Mouse (Mus musculus): ENCODE results near the gene Fam214a.
A peak's percentile ranks its signal among the peaks of the same experiment; 100 is the strongest.

The Fam214a gene

DNA sequence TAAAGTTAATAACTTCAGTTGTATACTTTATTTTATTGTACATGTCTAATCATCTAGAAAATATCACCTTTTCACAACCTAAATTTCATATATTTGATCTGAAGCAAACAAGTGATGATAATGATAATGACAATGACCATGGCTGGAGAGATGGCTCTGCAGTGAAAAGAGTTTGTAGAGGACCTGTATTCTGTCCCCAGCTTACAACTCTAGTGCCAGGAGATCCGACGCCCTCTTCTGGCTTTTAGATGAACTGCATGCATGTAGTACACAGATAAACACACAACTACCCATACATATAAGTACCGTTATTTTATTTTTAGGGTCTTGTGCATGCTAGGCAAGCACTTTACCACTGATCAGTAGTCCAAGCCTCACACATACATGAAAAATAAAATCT, 1.2 kb upstream of the Fam214a start:
- DNase-seq (ENCODE audit: low spot score in 2 of 2): no peak

DNA sequence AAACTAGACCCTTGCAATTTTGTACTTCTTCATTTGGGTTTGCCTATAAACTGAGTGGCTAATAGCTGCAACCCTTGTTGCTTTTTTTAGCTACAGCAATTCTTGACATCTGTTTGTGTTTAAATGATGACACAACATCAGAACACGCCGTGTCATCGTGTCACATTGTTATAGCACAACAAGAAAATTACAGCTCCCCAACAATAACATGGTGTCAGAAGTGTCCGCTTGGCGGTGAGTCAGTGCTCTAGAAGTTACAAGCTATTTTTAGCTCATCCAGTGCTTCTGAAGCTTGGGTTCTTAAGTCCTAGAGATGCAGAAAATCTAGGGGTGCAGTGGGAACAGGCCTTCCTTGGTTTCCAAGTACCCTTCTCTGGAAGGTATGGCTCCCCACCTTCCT, 578 bp upstream of the Fam214a start:
- DNase-seq (ENCODE audit: low spot score in 2 of 2): peak in 1 of 2 experiments; percentile 43

DNA sequence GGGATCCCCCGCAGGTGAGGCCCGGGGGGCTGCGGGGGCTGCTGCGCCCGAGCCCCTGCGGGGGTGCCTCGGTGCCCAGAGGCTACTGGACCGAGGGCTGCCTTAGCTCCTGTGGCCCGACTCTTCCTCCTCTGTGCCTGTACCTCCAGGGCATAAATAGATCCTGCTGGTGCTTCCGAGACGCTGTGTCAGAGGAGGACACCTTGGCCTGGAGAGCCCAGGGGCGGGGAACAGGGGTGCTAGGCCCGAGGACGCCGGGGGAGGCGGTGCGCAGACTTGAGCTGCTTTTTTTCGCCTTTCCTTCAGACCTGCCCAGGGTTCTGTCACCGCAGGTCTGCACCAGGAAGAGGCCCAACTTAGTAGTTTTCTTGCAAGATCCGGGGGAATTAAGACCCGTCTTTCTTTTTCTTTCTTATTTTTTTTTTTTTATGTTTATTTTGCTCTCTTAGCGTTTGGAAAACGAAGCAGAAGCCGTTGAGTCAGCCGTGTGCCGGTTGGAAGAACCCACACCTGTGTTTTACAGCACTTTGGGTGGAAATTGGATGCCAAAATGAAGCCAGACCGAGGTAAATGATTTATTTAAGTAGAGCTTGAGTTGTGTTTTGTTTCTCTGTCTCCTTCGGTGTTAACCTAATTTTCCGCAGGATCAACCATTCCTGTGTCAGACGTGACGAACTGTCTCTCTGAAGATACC, 728 bp downstream of the Fam214a start:
- DNase-seq (ENCODE audit: low spot score in 2 of 2): peak; percentile 43 to 52

DNA sequence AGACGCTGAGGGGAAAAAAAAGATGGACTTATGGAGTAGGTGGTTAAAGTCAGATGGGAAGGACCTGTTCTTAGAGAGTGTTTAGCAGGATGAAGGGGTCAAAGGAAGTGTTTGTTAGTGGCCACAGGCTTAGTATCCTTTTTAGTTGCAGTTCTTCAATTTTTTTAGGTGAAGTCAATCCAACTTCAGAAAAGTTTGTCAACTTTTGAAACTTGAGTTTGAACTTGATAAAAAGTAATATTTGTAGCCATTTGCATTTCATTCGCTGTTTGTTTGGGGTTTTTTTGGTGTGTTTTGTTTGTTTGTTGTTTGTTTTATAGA, 1.2 kb downstream of the Fam214a start:
- no peak for DNase-seq (ENCODE audit: low spot score in 2 of 2)

DNA sequence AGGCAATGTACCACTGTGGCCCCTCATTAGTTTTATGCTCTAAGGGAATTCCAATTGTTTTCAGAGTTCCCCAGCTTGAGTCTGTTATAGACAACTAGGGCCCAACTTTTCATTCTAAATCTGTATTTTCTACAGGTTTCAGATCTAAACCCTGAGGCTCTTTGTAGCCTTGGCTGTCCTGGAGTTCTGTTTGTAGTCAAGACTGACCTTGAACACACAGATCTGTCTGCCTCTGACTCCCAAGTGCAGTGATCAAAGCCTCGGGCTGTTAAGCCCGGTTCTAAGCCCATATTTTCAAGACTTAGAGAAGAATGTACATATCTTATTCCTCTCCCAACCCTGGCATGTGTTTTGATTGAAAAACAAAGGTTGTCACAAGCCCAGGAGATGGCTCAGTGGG, 1.7 kb downstream of the Fam214a start:
- no peak for DNase-seq (ENCODE audit: low spot score in 2 of 2)

DNA sequence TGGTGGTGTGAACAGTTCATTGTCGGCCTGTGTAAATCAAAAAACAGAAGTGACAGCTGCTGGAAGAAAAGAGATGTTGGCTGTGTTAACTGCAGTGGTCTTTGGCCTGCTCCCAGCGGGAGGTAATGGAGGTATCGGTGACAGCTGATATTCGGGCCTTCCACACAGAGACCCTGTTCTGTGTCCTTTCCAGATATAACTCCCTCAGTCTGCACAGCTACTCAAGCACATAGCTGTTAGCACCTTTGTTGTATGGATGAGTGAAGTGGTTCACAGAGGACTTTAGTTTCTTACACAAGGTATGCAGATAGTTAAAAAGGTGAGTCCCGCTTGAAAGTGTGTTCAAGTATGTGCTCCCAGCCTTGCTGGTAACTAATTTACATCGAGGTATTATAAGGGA, 7.9 kb downstream of the Fam214a start:
- no peak for DNase-seq (ENCODE audit: low spot score in 2 of 2)

DNA sequence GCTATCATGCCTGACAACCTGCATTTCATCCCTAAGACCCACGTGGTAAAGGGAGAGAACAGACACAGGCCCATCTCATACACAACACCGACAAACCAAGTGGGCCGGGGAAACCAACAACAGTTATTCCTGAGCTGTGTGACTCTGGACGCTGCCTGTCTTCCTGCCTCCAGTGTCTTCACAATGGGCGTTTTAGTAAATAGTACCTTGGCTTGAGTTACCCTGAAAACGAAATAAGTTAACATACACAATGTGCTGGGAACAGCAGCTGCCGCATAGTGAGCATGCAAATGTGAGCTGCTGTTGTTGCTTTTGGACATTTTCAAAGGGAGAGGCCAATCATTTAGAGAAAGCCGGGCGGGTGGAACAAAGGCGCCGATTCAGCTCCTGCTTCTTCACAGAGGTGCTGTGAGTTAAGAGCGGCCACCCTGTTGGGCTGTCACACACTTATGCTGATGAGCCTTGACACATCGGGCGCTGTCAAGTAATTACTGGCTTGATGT, 8.4 kb downstream of the Fam214a start:
- no peak for DNase-seq (ENCODE audit: low spot score in 2 of 2)

DNA sequence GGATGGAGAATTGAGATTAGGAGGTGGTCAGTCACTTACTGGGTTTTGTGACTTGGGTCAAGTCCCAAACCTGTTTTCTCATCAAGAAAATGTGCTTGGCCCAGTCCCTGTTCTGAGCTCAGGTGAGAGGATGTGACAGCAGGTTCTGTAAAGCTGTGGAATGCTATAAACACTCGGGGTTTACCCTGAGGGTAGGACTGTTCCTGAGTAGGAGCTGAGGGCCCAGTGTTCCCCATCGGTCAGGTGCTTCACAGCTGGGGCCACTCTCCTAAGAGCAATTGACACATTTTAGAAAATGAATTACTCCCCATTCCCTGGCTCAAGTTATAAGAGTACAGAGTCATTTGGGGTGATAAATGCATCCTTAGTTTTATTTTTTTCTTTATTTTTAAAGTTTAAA, 11.3 kb downstream of the Fam214a start:
- no peak for DNase-seq (ENCODE audit: low spot score in 2 of 2)

DNA sequence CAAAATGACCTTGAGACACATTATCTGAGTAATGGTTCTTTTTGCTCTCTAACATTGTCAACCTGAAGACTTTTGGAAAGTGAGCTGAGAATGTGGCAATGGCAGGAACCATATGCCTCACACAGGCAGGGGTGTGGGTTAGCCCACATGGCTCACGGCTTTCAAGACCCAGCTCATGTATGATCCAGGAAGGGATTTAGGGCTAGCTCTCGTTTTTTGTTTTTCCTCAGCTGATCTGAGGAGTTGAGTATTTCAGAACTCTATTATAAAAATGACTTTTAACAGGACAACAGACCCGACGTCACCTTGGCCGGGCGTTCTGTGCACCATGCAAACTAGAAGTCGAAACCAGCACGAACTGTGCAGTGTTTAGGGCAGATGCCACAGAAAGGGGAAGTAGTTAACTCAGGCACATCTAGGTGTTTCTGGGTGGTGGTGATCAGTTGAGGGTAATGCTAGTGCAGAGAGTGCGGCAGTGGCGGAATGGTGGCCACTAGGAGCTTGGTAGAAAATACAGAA, 12.2 kb downstream of the Fam214a start:
- no peak for DNase-seq (ENCODE audit: low spot score in 2 of 2)

DNA sequence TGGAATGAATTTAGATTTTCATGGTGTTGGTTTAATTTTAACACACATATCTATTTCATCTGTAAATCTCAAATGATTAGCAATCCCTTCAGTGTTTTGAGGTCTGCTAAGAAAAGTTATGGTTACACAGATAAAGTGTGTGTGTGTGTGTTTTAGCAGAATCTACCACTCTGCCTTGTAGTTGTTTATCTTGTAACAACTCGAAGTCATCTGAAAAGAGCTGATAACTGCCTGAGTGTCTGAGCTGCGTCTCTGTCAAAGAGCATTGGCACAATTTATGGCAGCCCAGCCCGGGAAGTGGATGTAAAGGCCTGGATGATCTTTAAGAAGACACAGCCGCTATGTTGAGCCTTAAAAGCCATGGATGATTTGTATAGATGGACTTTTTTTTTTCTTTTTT, 13.5 kb downstream of the Fam214a start:
- no peak for DNase-seq (ENCODE audit: low spot score in 2 of 2)

DNA sequence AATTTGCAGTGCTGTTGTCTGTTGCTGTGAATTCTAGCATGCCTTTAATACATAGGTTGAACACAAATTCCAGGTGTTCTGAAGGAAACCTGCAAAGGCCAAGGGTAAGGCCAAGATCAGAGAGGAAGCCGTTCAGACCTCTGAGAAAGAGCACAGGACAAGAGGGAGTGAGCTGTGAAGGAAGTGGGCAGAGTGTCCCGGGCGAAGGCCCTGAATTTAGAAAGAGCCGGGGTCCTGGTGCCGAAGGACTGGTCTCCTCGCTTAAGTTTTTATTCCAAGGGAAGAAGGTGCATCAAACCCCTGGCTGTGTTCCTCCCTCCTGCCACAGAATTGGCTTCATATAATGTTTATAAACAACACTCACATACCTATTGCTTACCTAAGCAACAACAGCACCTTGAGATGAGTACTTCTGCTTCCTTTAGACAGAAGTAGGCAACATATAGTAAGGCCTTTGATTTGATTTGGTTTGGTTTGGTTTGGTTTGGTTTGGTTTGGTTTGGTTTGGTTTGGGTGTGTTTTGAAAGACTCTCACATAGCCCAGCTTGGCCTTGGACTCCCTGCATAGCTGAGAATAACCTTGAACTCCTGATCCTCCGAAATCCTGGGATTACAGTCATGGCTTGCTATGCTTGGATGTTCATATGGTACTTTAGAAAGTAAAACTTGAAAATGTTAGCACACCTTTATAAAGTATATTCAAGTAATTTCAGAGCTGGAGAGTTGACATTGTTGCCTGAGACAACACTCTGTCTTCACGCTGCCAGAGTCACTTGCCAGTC, 16.2 kb downstream of the Fam214a start:
- DNase-seq (ENCODE audit: low spot score in 2 of 2): no peak

DNA sequence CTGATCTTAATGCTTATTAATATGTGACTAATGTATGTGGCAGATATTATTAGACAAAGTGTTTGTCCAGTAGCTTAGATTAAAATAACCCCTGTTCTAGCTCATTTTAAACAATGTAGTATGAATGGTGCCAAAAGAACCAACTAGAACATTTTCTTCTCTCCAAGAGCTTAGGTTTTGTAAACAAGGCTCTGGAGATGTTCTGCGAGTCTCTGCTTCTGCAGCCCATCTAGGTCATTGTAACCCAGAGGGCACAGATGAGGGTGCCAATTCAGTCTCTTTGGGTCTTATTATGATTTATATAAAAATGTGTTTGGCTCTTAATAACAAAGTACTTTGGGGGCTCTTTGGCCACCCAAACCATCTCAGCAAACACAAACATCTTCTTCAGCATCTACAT, 17.9 kb downstream of the Fam214a start:
- no peak for DNase-seq (ENCODE audit: low spot score in 2 of 2)

DNA sequence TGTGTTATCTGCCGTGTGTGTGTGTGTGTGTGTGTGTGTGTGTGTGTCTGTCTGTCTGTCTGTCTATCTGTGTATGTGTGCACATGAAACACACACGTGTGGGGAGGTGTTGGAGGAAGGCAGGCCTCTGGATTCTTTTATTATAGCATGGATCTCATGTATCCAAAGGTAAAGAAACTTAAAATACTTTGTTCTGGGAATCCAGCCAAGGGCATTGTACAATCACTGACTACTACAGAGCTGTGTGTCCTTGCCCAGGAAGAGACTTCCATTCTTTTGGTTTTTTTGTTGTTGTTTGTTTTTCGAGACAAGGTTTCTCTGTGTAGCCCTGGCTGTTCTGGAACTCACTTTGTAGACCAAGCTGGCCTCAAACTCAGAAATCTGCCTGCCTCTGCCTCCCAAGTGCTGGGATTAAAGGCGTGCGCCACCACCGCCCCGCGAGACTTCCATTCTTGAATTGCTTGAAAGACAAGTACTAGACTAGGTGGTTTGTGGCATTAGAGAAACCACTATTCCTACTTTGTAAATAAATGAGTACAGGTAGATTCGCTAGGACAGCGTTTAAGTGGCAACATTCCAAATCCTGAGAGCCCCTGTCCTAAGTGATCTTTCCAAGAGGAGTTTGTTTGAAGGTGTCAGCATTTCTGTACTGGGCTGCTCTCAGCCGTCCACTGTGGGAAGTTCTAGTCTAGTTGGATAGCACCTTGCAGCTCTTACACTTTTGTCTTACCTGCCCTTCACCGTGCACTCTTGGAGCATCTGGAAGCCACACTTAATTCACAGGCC, 18.7 kb downstream of the Fam214a start:
- DNase-seq (ENCODE audit: low spot score in 2 of 2): no peak

DNA sequence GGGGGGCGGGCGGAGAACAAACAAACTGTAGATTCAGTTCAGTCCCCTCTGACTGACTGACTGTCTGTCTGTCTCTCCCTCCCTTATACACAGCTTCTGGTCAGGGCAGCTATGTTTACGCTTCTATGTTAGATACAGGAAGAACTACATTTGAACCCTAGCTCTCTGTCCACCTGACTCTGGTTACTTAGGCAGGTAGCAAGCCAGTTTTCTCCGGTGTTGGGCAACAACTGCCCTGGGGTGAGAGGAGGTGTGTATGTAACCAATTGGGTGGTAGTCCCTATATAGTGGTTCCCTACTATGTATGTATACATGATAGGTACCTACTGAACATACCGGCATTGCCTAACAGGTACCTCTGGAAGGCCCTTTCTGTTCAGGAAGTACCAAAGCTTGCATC, 20.1 kb downstream of the Fam214a start:
- no peak for DNase-seq (ENCODE audit: low spot score in 2 of 2)

DNA sequence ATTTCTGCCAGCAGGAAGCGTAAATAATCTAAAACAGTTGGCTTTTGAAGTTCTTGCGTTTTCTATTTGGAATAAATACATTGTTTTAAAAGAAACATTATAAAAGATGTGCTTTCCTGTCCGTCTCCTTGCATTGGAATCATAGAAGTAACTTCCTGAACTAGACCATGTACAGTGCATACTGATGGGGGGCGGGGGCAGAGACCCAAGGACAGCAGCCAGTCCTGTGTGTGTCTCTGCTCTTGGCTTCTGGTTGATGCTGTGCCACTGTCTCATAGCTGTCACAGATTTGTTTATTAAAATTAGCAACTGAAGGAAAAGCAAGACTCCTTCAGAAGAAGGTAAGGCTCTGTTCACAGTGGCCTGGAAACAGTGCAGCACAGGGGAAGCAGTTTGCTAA, 20.5 kb downstream of the Fam214a start:
- no peak for DNase-seq (ENCODE audit: low spot score in 2 of 2)

DNA sequence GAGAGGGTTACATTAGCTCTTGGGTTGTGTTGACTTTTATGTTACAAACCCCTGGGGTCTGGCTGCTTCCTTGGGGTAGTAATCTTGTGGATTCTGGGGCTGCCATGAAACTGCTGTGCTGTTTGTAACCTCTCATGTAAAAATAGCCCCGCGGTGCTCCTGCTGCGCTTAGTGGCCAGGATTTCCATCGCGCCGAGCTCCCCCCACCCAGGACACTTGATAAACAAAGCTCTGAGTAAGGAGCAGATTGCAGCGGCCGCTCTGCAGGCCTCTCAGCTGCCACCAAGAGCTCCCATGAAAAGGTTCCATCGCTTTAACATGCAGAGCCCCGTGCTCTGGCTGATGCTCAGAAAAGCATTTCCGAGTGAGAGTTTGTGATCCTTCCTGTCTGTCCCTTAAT, 22.1 kb downstream of the Fam214a start:
- DNase-seq (ENCODE audit: low spot score in 2 of 2): no peak

DNA sequence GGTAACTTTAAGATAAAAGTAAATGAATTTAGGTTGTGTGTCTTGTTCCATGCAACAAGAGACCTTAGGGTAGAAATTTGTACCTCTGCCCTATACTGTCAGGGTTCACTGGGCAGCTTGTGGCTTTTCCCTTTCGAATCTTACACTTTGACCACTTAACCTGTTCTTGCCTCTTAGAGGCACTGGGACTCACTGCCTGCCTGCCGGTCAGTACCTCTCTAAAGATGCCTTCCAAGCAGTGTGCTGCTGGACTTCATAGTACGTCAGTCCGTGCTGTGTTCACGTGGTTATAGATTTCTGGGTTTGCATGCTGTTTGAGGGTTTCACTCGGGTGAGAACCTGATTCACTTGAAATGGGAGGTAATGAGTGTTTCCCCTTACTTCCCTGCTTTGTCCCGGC, 22.7 kb downstream of the Fam214a start:
- no peak for DNase-seq (ENCODE audit: low spot score in 2 of 2)

DNA sequence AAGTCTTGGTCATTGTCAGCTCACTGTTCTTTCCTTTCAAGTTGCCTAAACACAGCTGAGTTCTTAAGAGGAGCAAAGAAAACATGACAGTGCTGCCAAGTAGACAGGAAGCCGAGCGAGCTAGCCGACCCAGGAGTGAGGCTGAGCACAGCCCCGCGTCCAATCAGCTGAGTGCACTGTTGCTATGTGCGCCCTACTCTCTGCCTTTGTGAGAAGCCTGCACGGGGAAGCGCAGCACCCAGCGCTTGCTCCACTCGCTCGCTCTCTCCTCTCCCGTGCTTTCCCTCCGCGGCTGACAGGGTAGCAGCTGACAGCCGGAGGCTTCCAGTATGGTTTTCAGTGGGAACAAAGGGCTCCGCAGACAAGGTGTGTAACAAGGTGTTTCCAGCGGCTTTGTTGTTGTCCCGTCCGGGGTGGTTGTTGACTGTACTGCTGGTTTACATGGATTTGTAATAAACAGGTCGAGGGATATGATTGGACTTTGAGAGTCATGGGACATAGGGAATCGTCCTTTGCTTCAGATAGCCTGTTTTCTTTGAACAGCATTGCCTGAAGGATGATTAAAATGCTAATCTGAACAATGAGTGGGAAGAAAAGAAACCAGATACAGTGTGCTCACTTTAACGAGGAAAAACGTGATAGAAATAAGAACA, 23.4 kb downstream of the Fam214a start:
- peak; percentile 90 for DNase-seq (ENCODE audit: low spot score in 2 of 2)

DNA sequence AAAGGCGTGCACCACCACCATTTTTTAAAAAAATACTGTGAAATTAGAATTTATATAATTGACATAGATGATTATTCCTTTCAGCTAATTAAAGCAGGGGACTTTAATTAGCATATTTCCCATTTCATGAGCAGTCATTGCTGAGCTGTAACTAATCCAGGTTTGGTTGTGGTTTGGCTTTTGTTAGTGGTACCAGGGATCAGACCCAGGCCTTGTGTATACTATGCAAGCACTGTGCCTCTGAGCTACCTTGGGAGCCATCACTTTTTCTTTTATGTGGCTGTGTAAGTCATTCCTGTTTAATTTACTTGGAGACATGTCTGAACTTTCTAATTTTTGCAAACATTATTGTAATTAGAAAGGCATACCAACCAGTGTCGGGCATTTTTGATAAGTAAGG, 24.6 kb downstream of the Fam214a start:
- DNase-seq (ENCODE audit: low spot score in 2 of 2): no peak

DNA sequence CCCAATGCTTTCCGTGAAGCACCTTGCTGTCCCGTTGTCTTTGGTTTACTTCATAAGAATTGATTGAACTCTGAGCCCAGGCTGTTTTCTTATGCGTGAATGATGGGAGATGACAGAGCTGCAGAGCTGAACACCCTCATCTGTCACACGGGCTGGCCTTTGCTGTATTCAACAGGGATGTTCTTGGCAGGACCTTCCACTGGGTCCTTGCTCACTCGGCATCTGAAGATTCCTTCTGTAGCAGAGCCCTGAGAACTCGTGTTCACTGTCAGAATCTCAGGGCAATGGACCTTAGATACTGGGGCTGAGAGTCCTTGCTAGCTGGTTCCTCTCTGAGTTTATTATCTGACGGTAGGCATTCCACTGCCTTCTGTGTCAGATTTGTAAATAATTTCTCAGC, 25.3 kb downstream of the Fam214a start:
- DNase-seq (ENCODE audit: low spot score in 2 of 2): no peak

DNA sequence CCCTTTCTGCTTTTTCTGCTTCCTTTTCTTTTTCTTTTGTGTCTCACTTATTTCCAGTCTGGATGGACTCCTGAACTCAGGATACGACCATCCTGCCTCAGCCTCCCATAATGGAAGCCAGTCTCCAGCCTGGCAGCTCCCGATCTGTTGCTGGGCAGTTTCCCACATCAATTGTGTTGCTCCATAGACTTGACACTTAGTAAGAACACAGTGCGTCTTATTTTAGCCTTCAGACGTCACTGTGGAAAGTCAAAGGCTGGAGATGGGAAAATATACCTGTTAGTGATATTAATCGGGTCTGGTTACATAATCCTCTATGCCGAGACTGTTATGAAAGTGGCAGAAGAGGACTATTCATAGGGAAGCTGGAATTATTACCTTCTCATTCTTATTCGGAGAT, 26.2 kb downstream of the Fam214a start:
- DNase-seq (ENCODE audit: low spot score in 2 of 2): no peak

DNA sequence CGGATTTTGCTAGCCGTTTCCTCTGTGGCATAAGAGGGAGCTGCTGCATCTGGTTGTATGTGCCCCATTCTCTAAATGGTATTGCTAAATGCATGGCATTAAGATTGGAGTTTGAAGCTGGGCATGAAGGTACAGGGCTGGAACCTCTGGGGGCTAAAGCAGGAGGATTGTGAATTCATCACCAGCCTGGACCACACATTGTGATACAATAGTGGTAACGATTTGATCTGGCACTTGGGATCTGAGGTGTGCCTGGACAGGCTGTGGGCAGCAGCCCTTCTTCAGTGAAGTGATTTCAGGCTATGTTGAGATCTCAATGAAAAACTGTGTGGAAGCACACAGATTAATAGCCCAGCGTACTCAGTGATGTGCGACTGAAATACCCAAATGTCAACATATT, 26.7 kb downstream of the Fam214a start:
- no peak for DNase-seq (ENCODE audit: low spot score in 2 of 2)

Data from right cerebral cortex, adult 2 months (tissue).